ENCODE assay signal across 18 mouse cellular contexts in the genomic region with DNA sequence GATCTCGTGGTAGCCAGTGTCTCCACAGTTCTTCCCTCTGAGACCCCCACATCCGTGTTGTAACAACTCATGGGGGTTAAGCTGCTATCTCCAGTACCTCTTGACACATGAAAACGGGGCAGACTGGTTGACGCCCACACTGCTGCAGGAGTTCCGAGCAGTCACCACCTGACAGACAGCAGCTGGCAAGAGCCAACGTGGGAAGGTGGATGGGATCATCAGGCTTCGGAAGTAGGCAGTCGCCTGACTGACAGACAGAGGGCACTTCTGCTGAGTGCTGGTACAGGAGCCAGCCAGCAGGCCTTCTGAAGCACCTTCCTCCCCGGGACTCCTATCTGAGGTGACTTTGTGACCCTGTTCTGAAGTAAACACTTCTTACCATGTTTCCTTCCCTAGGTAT.
DNase-seq lines count a peak whose midpoint lies in the region; ATAC-seq and TF ChIP-seq lines count a peak whose summit lies in the region.
"Had no signal": no experiment of that assay in that cellular context is flagged by ENCODE, and none has a peak within 500 bp of the region (broad histone marks: within the 10 kb centered on the region; RNA-seq: fewer than 3 reads in every experiment).

No protein-coding gene starts in this region.

- ATAC-seq in heart, embryonic 12.5 days (ENCODE audit: insufficient number of reproducible peaks, low FRiP score), result no peak
- no peak for ATAC-seq in stomach, postnatal 0 days (ENCODE audit: low FRiP score, low TSS enrichment)
- ATAC-seq: CD4-positive, CD25-positive, alpha-beta regulatory T cell, adult 4 months had no signal

- H3K4me2 ChIP-seq in heart, embryonic 12.5 days, result no peak overlapping the region
- H3K4me2 ChIP-seq in stomach, postnatal 0 days (replicated peaks; ENCODE audit: low read depth), result no peak overlapping the region
- H3K4me2 ChIP-seq: hindbrain, embryonic 14.5 days; limb, embryonic 12.5 days; liver, embryonic 15.5 days had no signal

- H3K4me3 ChIP-seq in heart, embryonic 12.5 days, result no peak overlapping the region
- H3K4me3 ChIP-seq in stomach, postnatal 0 days (ENCODE audit: low read depth, low read length), result no peak overlapping the region
- no peak overlapping the region for H3K4me3 ChIP-seq in midbrain, embryonic 10.5 days
- H3K4me3 ChIP-seq: erythroblast, embryonic 14.5 days; limb, embryonic 12.5 days; liver, embryonic 15.5 days had no signal

- H3K27me3 ChIP-seq in heart, embryonic 12.5 days (replicated peaks), result no peaks in the 10 kb centered on the region
- H3K27me3 ChIP-seq in stomach, postnatal 0 days (ENCODE audit: control insufficient read depth, insufficient read depth, low read length), result no peaks in the 10 kb centered on the region
- H3K27me3 ChIP-seq in midbrain, embryonic 10.5 days (ENCODE audit: low read depth, poor library complexity, severe bottlenecking), result no peaks in the 10 kb centered on the region
- H3K27me3 ChIP-seq: limb, embryonic 12.5 days; liver, embryonic 15.5 days had no signal

- H3K27ac ChIP-seq in heart, embryonic 12.5 days (ENCODE audit: poor library complexity, severe bottlenecking), result no peak overlapping the region
- no peak overlapping the region for H3K27ac ChIP-seq in stomach, postnatal 0 days (replicated peaks)
- H3K27ac ChIP-seq in midbrain, embryonic 10.5 days (replicated peaks), result no peak overlapping the region
- H3K27ac ChIP-seq: hindbrain, embryonic 14.5 days; limb, embryonic 12.5 days; liver, embryonic 15.5 days had no signal

- H3K36me3 ChIP-seq in heart, embryonic 12.5 days, result peaks cover 63% of the 10 kb centered on the region
- H3K36me3 ChIP-seq in stomach, postnatal 0 days (ENCODE audit: control insufficient read depth, insufficient read depth, low read length), result peaks cover 21% of the 10 kb centered on the region
- peaks cover 99% of the 10 kb centered on the region for H3K36me3 ChIP-seq in midbrain, embryonic 10.5 days

- no peaks in the 10 kb centered on the region for H3K9me3 ChIP-seq in heart, embryonic 12.5 days (replicated peaks)
- H3K9me3 ChIP-seq in stomach, postnatal 0 days (ENCODE audit: control insufficient read depth, low read length), result no peaks in the 10 kb centered on the region
- H3K9me3 ChIP-seq in midbrain, embryonic 10.5 days (replicated peaks), result no peaks in the 10 kb centered on the region
- H3K9me3 ChIP-seq: limb, embryonic 12.5 days; liver, embryonic 15.5 days had no signal

- TF ChIP-seq CTCF in stomach, postnatal 0 days (IDR thresholded peaks at IDR 0.05; ENCODE audit: low read depth), result no peak

- peak; percentile 21 to 24 for DNase-seq in heart, postnatal 10 days
- peak; percentile 23 for DNase-seq in left cerebral cortex, adult 11 months (ENCODE audit: low spot score)
- no peak for DNase-seq in left cerebral cortex, postnatal 4 days
- DNase-seq in left cerebral cortex, postnatal 14 days (ENCODE audit: low spot score in 2 of 2), result peak; percentile 26 to 31
- DNase-seq in lung, postnatal 25 days (ENCODE audit: low spot score), result peak; percentile 29
- no peak for DNase-seq in stomach, postnatal 0 days (ENCODE audit: low spot score)
- DNase-seq in midbrain, embryonic 10.5 days (ENCODE audit: low spot score), result no peak
- DNase-seq: adrenal gland, postnatal 14 days; cerebellum, postnatal 14 days; kidney, postnatal 10 days; retina, postnatal 1 day; thymus, postnatal 14 days had no signal

- WGBS in heart, embryonic 12.5 days, result 55% methylated on average over 9 of the region's 9 CpGs
- 47% methylated on average over 9 of the region's 9 CpGs for WGBS in stomach, postnatal 0 days
- WGBS in midbrain, embryonic 10.5 days, result 89% methylated on average over 9 of the region's 9 CpGs

- H3K4me1 ChIP-seq in heart, embryonic 12.5 days (replicated peaks), result peaks cover 15% of the 10 kb centered on the region
- no peaks in the 10 kb centered on the region for H3K4me1 ChIP-seq in stomach, postnatal 0 days (replicated peaks; ENCODE audit: control insufficient read depth, insufficient read depth)
- no peaks in the 10 kb centered on the region for H3K4me1 ChIP-seq in midbrain, embryonic 10.5 days
- H3K4me1 ChIP-seq: limb, embryonic 12.5 days; liver, embryonic 15.5 days had no signal

- H3K9ac ChIP-seq in heart, embryonic 12.5 days, result no peak overlapping the region
- no peak overlapping the region for H3K9ac ChIP-seq in stomach, postnatal 0 days (ENCODE audit: low read length)
- H3K9ac ChIP-seq: hindbrain, embryonic 14.5 days; limb, embryonic 12.5 days; liver, embryonic 15.5 days had no signal

- TF ChIP-seq EP300 in stomach, postnatal 0 days (optimal IDR thresholded peaks at IDR 0.05), result no peak

- intact Hi-C loops in heart, postnatal 10 days (cut with DNase I), result no loop called here
- intact Hi-C loops in left cerebral cortex, postnatal 4 days (cut with DNase I), result no loop called here
- intact Hi-C loops in left cerebral cortex, postnatal 14 days (cut with DNase I), result no loop called here

Comparison
In these comparisons a context has a peak if more than half of its experiments do, and no peak if none do; other contexts are left out.
1. DNase-seq: peak in heart, postnatal 10 days (2 of 2), left cerebral cortex, adult 11 months (single experiment), left cerebral cortex, postnatal 14 days (2 of 2) and lung, postnatal 25 days (single experiment); none in left cerebral cortex, postnatal 4 days (single experiment), stomach, postnatal 0 days (single experiment) and midbrain, embryonic 10.5 days (single experiment).